Mouse (Mus musculus) cerebellum, adult 2 months (tissue): ENCODE measurements at regions not wholly inside any gene's neighbourhood (a gene's known extent, or its start where the extent isn't known, plus 50 kb on each side); places are given as distances from the start of the nearest gene placed in this dataset.
A peak's percentile ranks its signal among the peaks of the same experiment; 100 is the strongest.

ENCODE experiments used
- DNase-seq, 2 experiments: peaks; one replicate each; pipeline ENCODE4 v3.0.0; 2021
- H3K27ac ChIP-seq: fragments of 200-500 bp; 2 replicates; pipeline ENCODE4 v1.5.1; 2012; ENCODE audit warnings: low read length, control low read depth, inconsistent platforms; ENCODE audit not compliant: insufficient read depth
- H3K27me3 ChIP-seq: fragments of 200-500 bp; 2 replicates; pipeline ENCODE4 v1.6.1; 2012; ENCODE audit warnings: inconsistent platforms, mild to moderate bottlenecking, low read length, moderate library complexity; ENCODE audit not compliant: control insufficient read depth, insufficient read depth
- H3K4me1 ChIP-seq: fragments of 200-500 bp; 2 replicates; pipeline ENCODE4 v1.6.1; 2011; ENCODE audit warnings: low read length; ENCODE audit not compliant: control insufficient read depth, insufficient read depth
- H3K4me3 ChIP-seq: fragments of 200-500 bp; replicated peaks from 2 replicates; pipeline ENCODE3; 2011; ENCODE audit warnings: mild to moderate bottlenecking, low read depth, low read length, control low read depth; ENCODE audit not compliant: insufficient read depth
- CTCF ChIP-seq: fragments of 200-500 bp; IDR thresholded peaks from 2 replicates; pipeline ENCODE4 v1.5.1; 2011; ENCODE audit warnings: low read depth, mild to moderate bottlenecking, control low read depth, low read length, moderate library complexity, borderline replicate concordance; ENCODE audit not compliant: insufficient read depth
- POLR2A ChIP-seq: fragments of 200-500 bp; IDR thresholded peaks from 2 replicates; pipeline ENCODE4 v1.6.1; 2011; ENCODE audit warnings: low read length, control low read depth, borderline replicate concordance; ENCODE audit not compliant: insufficient read depth
- WGBS: fragments of 180-500 bp; shearing (Covaris S2); methylation state at CpG from one replicate; pipeline ENCODE4 v1.1.7; 2018; 5-methylcytosine and 5-hydroxymethylcytosine counted together

DNA sequence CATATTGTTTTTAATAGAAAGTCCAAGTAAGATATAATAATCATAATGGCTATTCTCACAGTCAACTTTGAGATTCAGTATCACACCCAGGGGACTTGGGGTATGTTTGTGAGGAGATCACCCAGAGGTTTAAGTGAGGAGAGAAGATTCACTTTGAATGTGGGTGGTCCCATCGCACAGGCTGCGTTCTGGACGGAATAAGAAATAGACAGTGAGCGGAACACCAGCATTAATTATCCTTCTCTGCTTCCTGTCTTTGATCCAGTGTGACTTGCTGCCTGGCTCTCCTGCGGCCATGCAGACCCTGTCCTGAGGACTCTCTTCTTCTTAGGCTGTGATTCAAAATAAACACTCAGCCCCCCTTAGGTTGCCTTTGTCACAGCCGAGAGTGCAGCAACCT is 60.6 kb upstream of the Kras start:
- 25% methylated on average over 6 of the region's 6 CpGs for WGBS

GRCm38 (mm10) chr6:145309025-145309424 is 59.0 kb upstream of the Kras start:
- no peak for TF ChIP-seq CTCF
- no peak for TF ChIP-seq POLR2A
- Histone ChIP-seq H3K27me3 (no peaks in the 10 kb centered on the region), H3K27ac (no peak overlapping the region), H3K4me3 (no peak overlapping the region), H3K4me1 (no peaks in the 10 kb centered on the region)
- DNase-seq = no peak
- WGBS = 88% methylated on average over 3 of the region's 3 CpGs

More for the DNA sequence above, 60.6 kb upstream of the Kras start:
- DNase-seq = no peak
- TF ChIP-seq POLR2A = no peak
- TF ChIP-seq CTCF = no peak
- H3K4me1 ChIP-seq = no peaks in the 10 kb centered on the region
- H3K27me3 ChIP-seq = no peaks in the 10 kb centered on the region
- no peak overlapping the region for H3K4me3 ChIP-seq
- no peak overlapping the region for H3K27ac ChIP-seq

DNA sequence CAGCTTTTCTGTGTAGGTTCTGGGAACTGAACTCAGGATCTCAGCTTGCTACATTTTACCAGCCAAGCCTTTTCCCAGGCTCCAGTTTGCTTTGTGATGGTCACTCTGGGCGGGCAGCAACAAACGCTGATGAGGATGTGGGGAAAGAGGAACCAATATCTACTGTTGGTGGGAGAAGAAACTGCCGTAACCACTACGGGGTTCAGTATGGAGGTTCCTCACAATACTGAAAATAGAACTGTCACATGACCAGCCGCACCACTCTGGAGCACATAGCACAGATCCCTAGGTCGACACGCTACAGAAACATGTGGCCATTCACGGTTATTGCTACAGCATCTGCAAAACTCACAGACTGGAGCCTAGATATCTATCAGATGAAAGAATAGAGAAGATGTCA is 57.2 kb upstream of the Kras start:
- WGBS = 94% methylated on average over 8 of the region's 8 CpGs
- Histone ChIP-seq H3K27me3 (no peaks in the 10 kb centered on the region), H3K27ac (no peak overlapping the region), H3K4me1 (peaks cover 3% of the 10 kb centered on the region), H3K4me3 (no peak overlapping the region)
- DNase-seq = no peak
- TF ChIP-seq CTCF = no peak
- no peak for TF ChIP-seq POLR2A

DNA sequence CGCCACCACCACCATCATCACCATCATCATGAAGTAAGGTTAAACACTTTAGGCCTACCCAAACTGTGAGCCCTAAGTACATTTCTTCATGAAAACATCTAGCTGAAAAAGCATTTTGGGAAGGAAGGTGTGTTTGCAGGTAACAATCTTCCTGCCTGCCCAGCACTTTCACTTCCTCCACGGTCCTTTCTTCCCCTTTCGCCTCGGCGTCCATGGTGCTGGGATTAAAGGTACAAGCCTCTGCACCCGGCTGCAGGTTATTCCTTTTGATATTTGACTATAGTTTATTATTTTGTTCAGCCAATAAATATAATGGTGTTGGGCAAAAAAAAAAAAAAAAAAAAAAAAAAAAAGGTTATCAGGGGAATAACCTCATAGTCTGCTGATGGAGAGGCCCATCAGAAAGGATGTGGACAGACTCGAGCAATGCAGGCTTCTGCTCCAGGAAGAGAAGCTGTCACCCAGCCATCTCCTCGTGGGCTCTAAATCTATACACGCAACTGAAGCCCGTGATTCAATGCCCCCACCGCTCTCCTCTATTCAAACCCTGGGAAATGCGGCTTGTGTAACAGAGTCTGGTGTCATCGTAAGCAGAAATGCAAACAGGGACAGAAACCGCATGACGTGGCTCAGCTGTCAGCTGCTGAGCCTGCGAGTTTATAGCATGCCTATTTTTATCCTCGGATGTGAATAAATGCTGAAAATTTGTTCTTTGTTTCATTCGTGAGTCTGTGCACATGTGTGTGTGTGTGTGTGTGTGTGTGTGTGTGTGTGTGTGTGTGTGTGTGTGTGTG is 56.5 kb upstream of the Kras start:
- Histone ChIP-seq H3K27ac (no peak overlapping the region), H3K27me3 (no peaks in the 10 kb centered on the region), H3K4me1 (peaks cover 3% of the 10 kb centered on the region), H3K4me3 (no peak overlapping the region)
- WGBS = 77% methylated on average over 18 of the region's 18 CpGs
- no peak for DNase-seq
- no peak for TF ChIP-seq POLR2A
- TF ChIP-seq CTCF = no peak

- Histone ChIP-seq H3K27ac (no peak overlapping the region), H3K4me1 (peaks cover 3% of the 10 kb centered on the region), H3K27me3 (no peaks in the 10 kb centered on the region), H3K4me3 (no peak overlapping the region)
- TF ChIP-seq CTCF = no peak
- no peak for TF ChIP-seq POLR2A
- DNase-seq = no peak
- WGBS = 95% methylated on average over 5 of the region's 5 CpGs
Measured at GRCm38 (mm10) chr6:145305669-145306068, 55.6 kb upstream of the Kras start.

DNA sequence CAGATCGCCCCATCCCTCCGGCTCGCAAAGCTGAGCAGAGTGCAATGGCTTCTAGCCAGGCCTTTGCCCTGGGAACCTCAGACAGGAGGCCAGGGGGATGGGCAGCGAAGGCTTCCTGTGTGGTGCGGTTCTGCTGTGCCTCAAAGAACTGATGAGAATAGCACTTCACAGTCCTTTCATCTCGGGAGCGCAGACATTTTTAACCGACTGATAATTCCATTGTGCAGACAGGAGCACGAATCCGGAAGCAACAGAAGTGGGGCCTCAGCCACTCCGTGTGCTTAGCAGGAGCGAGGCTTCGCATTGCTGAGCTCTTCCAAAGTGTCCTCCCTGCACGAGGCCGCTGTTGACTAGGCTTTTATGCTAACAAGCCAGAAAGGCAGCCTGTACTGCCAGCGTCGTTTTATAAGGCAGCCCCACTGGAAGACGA is 53.6 kb upstream of the Kras start:
- DNase-seq = peak; percentile 32 to 36
- TF ChIP-seq POLR2A (no peak), CTCF (no peak)
- Histone ChIP-seq H3K4me3 (peak overlapping the region; percentile 46), H3K4me1 (peaks cover 3% of the 10 kb centered on the region), H3K27ac (no peak overlapping the region), H3K27me3 (no peaks in the 10 kb centered on the region)
- 4% methylated on average over 18 of the region's 18 CpGs for WGBS

- H3K27ac ChIP-seq = no peak overlapping the region
Measured at GRCm38 (mm10) chr6:145302907-145303640, 53.0 kb upstream of the Kras start.

More at GRCm38 (mm10) chr6:145302907-145303640, 53.0 kb upstream of the Kras start:
- TF ChIP-seq CTCF (no peak), POLR2A (no peak)
- H3K4me3 ChIP-seq = peak overlapping the region; percentile 46
- peaks cover 3% of the 10 kb centered on the region for H3K4me1 ChIP-seq
- H3K27me3 ChIP-seq = no peaks in the 10 kb centered on the region
- DNase-seq = no peak
- 37% methylated on average over 22 of the region's 22 CpGs for WGBS
